Mouse (Mus musculus) midbrain, embryonic 12.5 days (tissue): Measurements from ENCODE around the gene Ncoa7. TPM values are rescaled to one million over a fixed set of nuclear protein-coding genes. Genes with fewer than 3 reads are reported as not detected.
"Not testable (repeated sequence)": the region's sequence is repeated elsewhere in the genome, so short reads cannot be mapped to it uniquely, and the experiment has no call there.

Experiments
- ATAC-seq: fragments of 200-750 bp; cut with Nextera tagmentation; 2 replicates; pipeline ENCODE4 v1.8.0; 2017; ENCODE audit warnings: low read depth, moderate TSS enrichment, moderate library complexity; ENCODE audit not compliant: low FRiP score
- H3K27ac ChIP-seq: fragments of 300-500 bp; sonication (generic); replicated peaks from 2 replicates; pipeline ENCODE4 v1.5.1; 2016; ENCODE audit warnings: mild to moderate bottlenecking
- H3K27me3 ChIP-seq: fragments of 300-500 bp; sonication (generic); 2 replicates; pipeline ENCODE4 v1.6.1; 2016; ENCODE audit warnings: mild to moderate bottlenecking
- H3K36me3 ChIP-seq: fragments of 300-500 bp; sonication (generic); 2 replicates; pipeline ENCODE4 v1.6.1; 2016
- H3K4me1 ChIP-seq: fragments of 300-500 bp; sonication (generic); 2 replicates; pipeline ENCODE4 v1.6.1; 2016
- H3K4me2 ChIP-seq: fragments of 300-500 bp; sonication (generic); replicated peaks from 2 replicates; pipeline ENCODE4 v1.6.1; 2016; ENCODE audit warnings: mild to moderate bottlenecking, moderate library complexity
- H3K4me3 ChIP-seq: fragments of 300-500 bp; sonication (generic); 2 replicates; pipeline ENCODE4 v1.5.1; 2016; ENCODE audit warnings: mild to moderate bottlenecking
- H3K9ac ChIP-seq: fragments of 300-500 bp; sonication (generic); replicated peaks from 2 replicates; pipeline ENCODE4 v1.6.1; 2016; ENCODE audit warnings: mild to moderate bottlenecking, moderate library complexity
- H3K9me3 ChIP-seq: fragments of 300-500 bp; sonication (generic); 2 replicates; pipeline ENCODE4 v1.6.1; 2016; ENCODE audit warnings: mild to moderate bottlenecking
- WGBS: fragments of 180-500 bp; shearing (Covaris S2); methylation state at CpG from one replicate; pipeline ENCODE4 v1.1.7; 2016; 5-methylcytosine and 5-hydroxymethylcytosine counted together
- polyA plus RNA-seq: library from polyadenylated mRNA; unstranded; fragments of >200 nt; fragmentation: Nextera tagmentation; extraction: Ambion mirVana; gene quantifications from 2 replicates; pipeline ENCODE4 v1.2.1, GENCODE M21; 2016

Gene Ncoa7
- polyA plus RNA-seq, 1 experiment from 2014 or later, result 8.0 TPM

GRCm38 (mm10) chr10:30679756-30680155 lies 123.4 kb downstream of the Ncoa7 start:
- Histone ChIP-seq H3K9me3 (no peaks in the 10 kb centered on the region), H3K27me3 (no peaks in the 10 kb centered on the region), H3K36me3 (no peaks in the 10 kb centered on the region), H3K4me3 (no peak overlapping the region), H3K4me2 (no peak overlapping the region), H3K9ac (no peak overlapping the region), H3K4me1 (no peaks in the 10 kb centered on the region), H3K27ac (no peak overlapping the region)
- 82% methylated on average over 2 of the region's 2 CpGs for WGBS
- no peak for ATAC-seq

- H3K4me2 ChIP-seq, result no peak overlapping the region
- H3K27me3 ChIP-seq, result no peaks in the 10 kb centered on the region
- no peak overlapping the region for H3K27ac ChIP-seq
- H3K4me1 ChIP-seq, result no peaks in the 10 kb centered on the region
- no peak overlapping the region for H3K4me3 ChIP-seq
- WGBS, result 71% methylated on average over 2 of the region's 2 CpGs
- no peak overlapping the region for H3K9ac ChIP-seq
- ATAC-seq, result no peak
- no peaks in the 10 kb centered on the region for H3K36me3 ChIP-seq
- H3K9me3 ChIP-seq, result no peaks in the 10 kb centered on the region
Measured at GRCm38 (mm10) chr10:30678051-30678450, 125.1 kb downstream of the Ncoa7 start.

- Histone ChIP-seq H3K27me3 (no peaks in the 10 kb centered on the region), H3K4me1 (no peaks in the 10 kb centered on the region), H3K27ac (no peak overlapping the region), H3K4me3 (no peak overlapping the region), H3K9me3 (no peaks in the 10 kb centered on the region), H3K9ac (no peak overlapping the region), H3K4me2 (no peak overlapping the region), H3K36me3 (no peaks in the 10 kb centered on the region)
- ATAC-seq, result no peak
- WGBS, result 91% methylated on average over 3 of the region's 3 CpGs
Measured at GRCm38 (mm10) chr10:30674825-30675224, 128.3 kb downstream of the Ncoa7 start.

- 94% methylated on average over 2 of the region's 2 CpGs for WGBS
- no peaks in the 10 kb centered on the region for H3K27me3 ChIP-seq
- H3K4me1 ChIP-seq, result no peaks in the 10 kb centered on the region
- H3K9ac ChIP-seq, result no peak overlapping the region
- ATAC-seq, result no peak
- no peaks in the 10 kb centered on the region for H3K9me3 ChIP-seq
- H3K4me2 ChIP-seq, result no peak overlapping the region
- H3K4me3 ChIP-seq, result no peak overlapping the region
- H3K36me3 ChIP-seq, result no peaks in the 10 kb centered on the region
- no peak overlapping the region for H3K27ac ChIP-seq
Measured at GRCm38 (mm10) chr10:30666580-30666979, 136.5 kb downstream of the Ncoa7 start.

- Histone ChIP-seq H3K27ac (no peak overlapping the region), H3K36me3 (0 out of 2 replicates have a peak, but pooled peaks cover 8% of the 10 kb centered on the region), H3K27me3 (no peaks in the 10 kb centered on the region), H3K9ac (no peak overlapping the region), H3K4me2 (no peak overlapping the region), H3K9me3 (no peaks in the 10 kb centered on the region), H3K4me3 (no peak overlapping the region), H3K4me1 (0 out of 2 replicates have a peak, but pooled peaks cover 3% of the 10 kb centered on the region)
- WGBS, result 86% methylated on average over 6 of the region's 6 CpGs
- ATAC-seq, result no peak
Measured at GRCm38 (mm10) chr10:30660564-30661328, 142.4 kb downstream of the Ncoa7 start.

- H3K4me2 ChIP-seq, result no peak overlapping the region
- no peak overlapping the region for H3K4me3 ChIP-seq
- H3K36me3 ChIP-seq, result 0 out of 2 replicates have a peak, but pooled peaks cover 8% of the 10 kb centered on the region
- no peaks in the 10 kb centered on the region for H3K27me3 ChIP-seq
- ATAC-seq, result no peak
- H3K9me3 ChIP-seq, result no peaks in the 10 kb centered on the region
- 20% methylated on average over 5 of the region's 5 CpGs for WGBS
- H3K4me1 ChIP-seq, result 0 out of 2 replicates have a peak, but pooled peaks cover 6% of the 10 kb centered on the region
- no peak overlapping the region for H3K9ac ChIP-seq
- H3K27ac ChIP-seq, result no peak overlapping the region
Measured at GRCm38 (mm10) chr10:30655655-30656054, 147.5 kb downstream of the Ncoa7 start.

- no peaks in the 10 kb centered on the region for H3K27me3 ChIP-seq
- no peak overlapping the region for H3K4me2 ChIP-seq
- H3K9ac ChIP-seq, result no peak overlapping the region
- no peak overlapping the region for H3K4me3 ChIP-seq
- WGBS, result 58% methylated on average over 2 of the region's 2 CpGs
- H3K36me3 ChIP-seq, result no peaks in the 10 kb centered on the region
- H3K27ac ChIP-seq, result no peak overlapping the region
- ATAC-seq, result no peak
- H3K4me1 ChIP-seq, result no peaks in the 10 kb centered on the region
- H3K9me3 ChIP-seq, result no peaks in the 10 kb centered on the region
Measured at GRCm38 (mm10) chr10:30647681-30648080, 155.4 kb downstream of the Ncoa7 start.

GRCm38 (mm10) chr10:30638216-30638615 lies 164.9 kb downstream of the Ncoa7 start:
- H3K36me3 ChIP-seq, result no peaks in the 10 kb centered on the region
- ATAC-seq, result no peak

GRCm38 (mm10) chr10:30636474-30637154 lies 166.5 kb downstream of the Ncoa7 start:
- not testable (repeated sequence) for H3K4me1 ChIP-seq, H3K27ac ChIP-seq, H3K4me2 ChIP-seq, H3K27me3 ChIP-seq, H3K36me3 ChIP-seq, H3K9me3 ChIP-seq, H3K9ac ChIP-seq, ATAC-seq, H3K4me3 ChIP-seq
- 79% methylated on average over 1 of the region's 1 CpGs for WGBS

More at GRCm38 (mm10) chr10:30638216-30638615, 164.9 kb downstream of the Ncoa7 start:
- H3K9me3 ChIP-seq, result no peaks in the 10 kb centered on the region
- no peak overlapping the region for H3K27ac ChIP-seq
- WGBS, result 84% methylated on average over 3 of the region's 3 CpGs
- H3K4me3 ChIP-seq, result no peak overlapping the region
- no peak overlapping the region for H3K9ac ChIP-seq
- no peaks in the 10 kb centered on the region for H3K27me3 ChIP-seq
- no peaks in the 10 kb centered on the region for H3K4me1 ChIP-seq
- H3K4me2 ChIP-seq, result no peak overlapping the region

- WGBS, result 97% methylated on average over 1 of the region's 1 CpGs
- no peak for ATAC-seq
- no peak overlapping the region for H3K4me3 ChIP-seq
Measured at GRCm38 (mm10) chr10:30632718-30633117, 170.4 kb downstream of the Ncoa7 start.

GRCm38 (mm10) chr10:30629977-30630376 lies 173.1 kb downstream of the Ncoa7 start:
- H3K36me3 ChIP-seq, result no peaks in the 10 kb centered on the region
- H3K27ac ChIP-seq, result no peak overlapping the region
- H3K27me3 ChIP-seq, result no peaks in the 10 kb centered on the region
- H3K4me2 ChIP-seq, result no peak overlapping the region
- H3K9ac ChIP-seq, result no peak overlapping the region
- H3K4me1 ChIP-seq, result no peaks in the 10 kb centered on the region
- H3K9me3 ChIP-seq, result no peaks in the 10 kb centered on the region
- ATAC-seq, result no peak
- no peak overlapping the region for H3K4me3 ChIP-seq

More at GRCm38 (mm10) chr10:30632718-30633117, 170.4 kb downstream of the Ncoa7 start:
- Histone ChIP-seq H3K4me2 (no peak overlapping the region), H3K9ac (no peak overlapping the region), H3K9me3 (no peaks in the 10 kb centered on the region), H3K27me3 (no peaks in the 10 kb centered on the region), H3K36me3 (no peaks in the 10 kb centered on the region), H3K4me1 (no peaks in the 10 kb centered on the region), H3K27ac (no peak overlapping the region)

- H3K36me3 ChIP-seq, result no peaks in the 10 kb centered on the region
- WGBS, result 87% methylated on average over 3 of the region's 3 CpGs
Measured at GRCm38 (mm10) chr10:30629513-30629912, 173.6 kb downstream of the Ncoa7 start, which contains the start of gene Hint3. Gene Hint3, minus strand, starts transcription at chr10:30629632.

More at GRCm38 (mm10) chr10:30629513-30629912, 173.6 kb downstream of the Ncoa7 start, which contains the start of gene Hint3:
- ATAC-seq, result no peak
- Histone ChIP-seq H3K4me2 (no peak within 1 kb of the TSS), H3K9ac (no peak within 1 kb of the TSS), H3K27ac (no peak within 1 kb of the TSS), H3K27me3 (no peaks in the 10 kb centered on the region), H3K4me3 (no peak within 1 kb of the TSS), H3K4me1 (no peaks in the 10 kb centered on the region), H3K9me3 (no peaks in the 10 kb centered on the region)
